Mouse (Mus musculus): Measurements from ENCODE around the gene Fam167b.

Gene Fam167b

GRCm38 (mm10) chr4:129608426-129609025 lies 30.2 kb upstream of the Fam167b start:
- DNase-seq (ENCODE audit: low spot score) = peak; percentile 85

- peak; percentile 84 for DNase-seq (ENCODE audit: low spot score)
Measured at GRCm38 (mm10) chr4:129600233-129601158, 22.1 kb upstream of the Fam167b start, which contains the start of the genes Eif3i and Tmem234. Gene Eif3i, minus strand, starts transcription at chr4:129600648. Gene Tmem234, plus strand, starts transcription at chr4:129600668.

- no peak for DNase-seq (ENCODE audit: low spot score)
Measured at GRCm38 (mm10) chr4:129588865-129589264, 10.5 kb upstream of the Fam167b start.

- DNase-seq (ENCODE audit: low spot score) = no peak
Measured at GRCm38 (mm10) chr4:129586943-129587342, 8.6 kb upstream of the Fam167b start.

GRCm38 (mm10) chr4:129585773-129586172 lies 7.4 kb upstream of the Fam167b start:
- no peak for DNase-seq (ENCODE audit: low spot score)

- DNase-seq (ENCODE audit: low spot score) = peak; percentile 92
Measured at GRCm38 (mm10) chr4:129584884-129585608, 6.7 kb upstream of the Fam167b start.

- DNase-seq (ENCODE audit: low spot score) = no peak
Measured at GRCm38 (mm10) chr4:129584370-129584769, 6.0 kb upstream of the Fam167b start.

GRCm38 (mm10) chr4:129582251-129582650 lies 3.9 kb upstream of the Fam167b start:
- no peak for DNase-seq (ENCODE audit: low spot score)

GRCm38 (mm10) chr4:129580347-129580746 lies 2.0 kb upstream of the Fam167b start:
- no peak for DNase-seq (ENCODE audit: low spot score)

- DNase-seq (ENCODE audit: low spot score) = no peak
Measured at GRCm38 (mm10) chr4:129577688-129578087, 661 bp downstream of the Fam167b start.

GRCm38 (mm10) chr4:129576863-129577491 lies 1.4 kb downstream of the Fam167b start:
- peak; percentile 74 for DNase-seq (ENCODE audit: low spot score)

- DNase-seq (ENCODE audit: low spot score) = no peak
Measured at GRCm38 (mm10) chr4:129575171-129575844, 3.0 kb downstream of the Fam167b start.

GRCm38 (mm10) chr4:129573430-129573829 lies 4.9 kb downstream of the Fam167b start, which contains the start of gene Lck:
Gene Lck, minus strand, starts transcription at chr4:129573641.
- DNase-seq (ENCODE audit: low spot score) = no peak

- DNase-seq (ENCODE audit: low spot score) = no peak
Measured at GRCm38 (mm10) chr4:129573093-129573370, 5.3 kb downstream of the Fam167b start.

GRCm38 (mm10) chr4:129572236-129573092 lies 5.9 kb downstream of the Fam167b start:
- DNase-seq (ENCODE audit: low spot score) = no peak

GRCm38 (mm10) chr4:129571551-129572084 lies 6.7 kb downstream of the Fam167b start:
- no peak for DNase-seq (ENCODE audit: low spot score)

- no peak for DNase-seq (ENCODE audit: low spot score)
Measured at GRCm38 (mm10) chr4:129570028-129570427, 8.3 kb downstream of the Fam167b start.

GRCm38 (mm10) chr4:129568366-129568765 lies 10.0 kb downstream of the Fam167b start:
- no peak for DNase-seq (ENCODE audit: low spot score)

GRCm38 (mm10) chr4:129565139-129565538 lies 13.2 kb downstream of the Fam167b start:
- no peak for DNase-seq (ENCODE audit: low spot score)

GRCm38 (mm10) chr4:129563718-129564117 lies 14.6 kb downstream of the Fam167b start:
- DNase-seq (ENCODE audit: low spot score) = no peak

Measured in testis, postnatal 10 days (tissue).